Mouse (Mus musculus) ES-E14 (cell line): Measurements from ENCODE around the gene Hebp1. TPM values are rescaled to one million over a fixed set of nuclear protein-coding genes. Genes with fewer than 3 reads are reported as not detected.

Experiments
- DNase-seq: peaks from one replicate; pipeline ENCODE4 v3.0.0-alpha.2; 2013; ENCODE audit warnings: low read depth, low spot score
- H3K27ac ChIP-seq: 2 replicates; pipeline ENCODE4 v1.5.1; 2012; ENCODE audit warnings: low read depth, mild to moderate bottlenecking, low read length, moderate library complexity, mixed read lengths; ENCODE audit not compliant: poor library complexity, insufficient read depth, severe bottlenecking
- H3K36me3 ChIP-seq: 2 replicates; pipeline ENCODE4 v1.6.1; 2012; ENCODE audit warnings: mild to moderate bottlenecking, low read length, moderate library complexity, mixed read lengths; ENCODE audit not compliant: control insufficient read depth, poor library complexity, insufficient read depth, severe bottlenecking
- H3K4me1 ChIP-seq, 2 experiments: fragments of 150-350 bp in 1 of 2; sonication (generic) in 1 of 2; 2 replicates each; pipeline ENCODE4 v1.6.1; 2012; ENCODE audit warnings: low read length in 2 of 2, mild to moderate bottlenecking in 1 of 2, mixed read lengths in 1 of 2; ENCODE audit not compliant: control insufficient read depth in 2 of 2, insufficient read depth in 2 of 2, poor library complexity in 1 of 2
- H3K4me3 ChIP-seq, 2 experiments: fragments of 150-350 bp in 1 of 2; sonication (generic) in 1 of 2; 2 replicates each; pipeline ENCODE4 v1.5.1; 2012; ENCODE audit warnings: low read length in 2 of 2, low read depth in 1 of 2, mild to moderate bottlenecking in 1 of 2, mixed read lengths in 1 of 2; ENCODE audit not compliant: insufficient read depth in 1 of 2, poor library complexity in 1 of 2, severe bottlenecking in 1 of 2
- H3K9ac ChIP-seq: 2 replicates; pipeline ENCODE4 v1.6.1; 2012; ENCODE audit warnings: low read depth, mild to moderate bottlenecking, low read length, mixed read lengths; ENCODE audit not compliant: poor library complexity, insufficient read depth, severe bottlenecking
- H3K9me3 ChIP-seq: fragments of 150-350 bp; sonication (generic); 2 replicates; pipeline ENCODE4 v1.6.1; 2012; ENCODE audit warnings: low read depth, mild to moderate bottlenecking, low read length; ENCODE audit not compliant: control insufficient read depth, insufficient read depth
- CHD2 ChIP-seq: IDR thresholded peaks from 2 replicates; pipeline ENCODE4 v1.6.1; 2014; ENCODE audit warnings: mild to moderate bottlenecking, low read depth, low read length, inconsistent platforms
- HCFC1 ChIP-seq: IDR thresholded peaks from 2 replicates; pipeline ENCODE4 v1.6.1; 2012; ENCODE audit warnings: low read length, inconsistent platforms, borderline replicate concordance; ENCODE audit not compliant: insufficient read depth
- MAFK ChIP-seq: IDR thresholded peaks from 2 replicates; pipeline ENCODE4 v1.6.1; 2014; ENCODE audit warnings: mild to moderate bottlenecking, low read depth, low read length, inconsistent platforms; ENCODE audit not compliant: insufficient read depth
- ZC3H11A ChIP-seq: IDR thresholded peaks from 2 replicates; pipeline ENCODE4 v1.6.1; 2012; ENCODE audit warnings: low read depth, mild to moderate bottlenecking, inconsistent platforms, low read length, borderline replicate concordance
- ZNF384 ChIP-seq: IDR thresholded peaks from 2 replicates; pipeline ENCODE4 v1.6.1; 2012; ENCODE audit warnings: low read depth, low read length, inconsistent platforms
- in situ Hi-C, 2 experiments: fragments of 600-800 bp; cut with MboI; formaldehyde crosslinking; loops; one replicate each; pipeline ENCODE4 v1.15.1; 2025; ENCODE audit warnings: low sequenced_read_pairs in 2 of 2, inconsistent platforms in 1 of 2; ENCODE audit not compliant: unreplicated experiment in 2 of 2
- total RNA-seq: library from RNA; depleted of rRNA; stranded (reverse); fragments of 300-350 nt; gene quantifications from 2 replicates; pipeline ENCODE4 v1.2.3, GENCODE M21; 2012

Hebp1 gene
- total RNA-seq, 1 experiment, result 22.4 TPM

GRCm38 (mm10) chr6:135124755-135125380 lies 73.0 kb downstream of the Hebp1 start:
- H3K4me3 ChIP-seq, result no peak overlapping the region
- no peak overlapping the region for H3K9ac ChIP-seq
- TF ChIP-seq HCFC1 (no peak), ZNF384 (no peak), MAFK (no peak), CHD2 (no peak), ZC3H11A (no peak)
- H3K4me1 ChIP-seq, result no peaks in the 10 kb centered on the region
- DNase-seq, result no peak
- in situ Hi-C loops, result no loop called here
- no peak overlapping the region for H3K27ac ChIP-seq
- H3K36me3 ChIP-seq, result no peaks in the 10 kb centered on the region
- H3K9me3 ChIP-seq, result no peaks in the 10 kb centered on the region

DNA sequence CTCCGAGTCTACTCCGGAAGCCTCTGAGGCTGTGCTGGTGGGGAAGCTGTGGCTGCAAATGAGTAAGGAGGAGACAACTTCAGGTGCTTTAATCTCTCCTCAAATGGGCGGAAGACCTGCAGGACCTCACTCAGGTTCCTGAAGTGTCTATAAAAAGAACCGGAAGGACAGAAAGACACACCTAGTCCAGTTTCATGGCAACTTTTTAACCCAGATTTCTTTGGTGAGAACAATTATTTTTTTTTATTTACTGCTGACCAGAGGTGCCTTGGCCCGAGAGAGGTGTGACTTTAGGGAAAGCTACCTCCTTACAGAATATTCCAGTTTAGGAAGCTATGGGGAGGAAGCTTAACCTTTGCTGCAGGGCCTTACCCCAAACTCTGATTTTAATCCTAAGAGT lies 79.6 kb downstream of the Hebp1 start, which contains the start of gene Gprc5d:
Gene Gprc5d (minus strand): TSS at position 101 of the 400 bp plus-strand sequence.
- Histone ChIP-seq H3K9me3 (no peaks in the 10 kb centered on the region), H3K4me1 (peaks cover 0 to 1% of the 10 kb centered on the region in 2 experiments; a peak in 1 of 4 replicates), H3K36me3 (no peaks in the 10 kb centered on the region), H3K27ac (no peak within 1 kb of the TSS), H3K9ac (no peak within 1 kb of the TSS), H3K4me3 (no peak within 1 kb of the TSS)
- TF ChIP-seq MAFK (no peak), HCFC1 (no peak), ZC3H11A (no peak), CHD2 (no peak), ZNF384 (no peak)
- no peak for DNase-seq
- in situ Hi-C loops, result no loop called here

- H3K9ac ChIP-seq, result no peak overlapping the region
- H3K4me1 ChIP-seq, result peaks cover 0 to 6% of the 10 kb centered on the region in 2 experiments; a peak in 2 of 4 replicates
- TF ChIP-seq MAFK (no peak), HCFC1 (no peak), ZC3H11A (no peak), CHD2 (no peak), ZNF384 (no peak)
- H3K36me3 ChIP-seq, result no peaks in the 10 kb centered on the region
- in situ Hi-C loops, result no loop called here
- H3K9me3 ChIP-seq, result no peaks in the 10 kb centered on the region
- H3K4me3 ChIP-seq, result no peak overlapping the region
- no peak for DNase-seq
- no peak overlapping the region for H3K27ac ChIP-seq
Measured at GRCm38 (mm10) chr6:135116479-135116878, 81.3 kb downstream of the Hebp1 start.

GRCm38 (mm10) chr6:135113114-135113436 lies 84.7 kb downstream of the Hebp1 start:
- no peaks in the 10 kb centered on the region for H3K9me3 ChIP-seq
- in situ Hi-C loops, result no loop called here
- DNase-seq, result no peak
- H3K4me3 ChIP-seq, result no peak overlapping the region
- TF ChIP-seq HCFC1 (no peak), ZNF384 (no peak), CHD2 (no peak), ZC3H11A (no peak), MAFK (no peak)
- no peak overlapping the region for H3K27ac ChIP-seq
- no peaks in the 10 kb centered on the region for H3K36me3 ChIP-seq
- H3K9ac ChIP-seq, result no peak overlapping the region
- H3K4me1 ChIP-seq, result peaks cover 0 to 6% of the 10 kb centered on the region in 2 experiments; a peak in 2 of 4 replicates
